Mouse (Mus musculus): Measurements from ENCODE around the gene Hoxc9. TPM values are rescaled to one million over a fixed set of nuclear protein-coding genes. Genes with fewer than 3 reads are reported as not detected.

Gene Hoxc9
- polyA plus RNA-seq (2014; fragmentation: Illumina TruSeq; extraction: RNeasy Lipid Tissue Mini Kit (QIAGEN cat#74804); ENCODE audit: low read depth, low replicate concordance): not detected

DNA sequence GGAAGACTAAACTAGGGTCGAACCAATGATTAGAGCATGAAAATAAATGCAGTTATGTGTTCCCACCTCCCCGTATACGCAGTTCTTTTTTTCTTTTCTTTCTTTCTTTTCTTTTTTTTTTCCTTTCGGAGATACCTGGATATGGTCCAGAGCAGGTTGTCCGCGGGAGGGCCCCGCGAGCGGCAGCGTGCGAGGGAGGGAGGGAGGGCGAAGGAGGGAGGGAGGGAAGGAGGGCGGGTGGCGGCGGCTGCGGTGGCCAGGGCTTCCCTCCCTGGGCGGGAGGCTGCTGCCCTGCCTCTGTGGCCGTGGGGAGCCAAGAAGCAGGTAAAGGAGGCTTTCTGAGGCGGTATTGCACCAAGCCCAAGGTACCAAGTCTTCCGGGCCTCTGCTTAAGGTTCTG is at the start of gene Hoxc9:
Hoxc9 (plus strand) TSS at position 269 of the 400 bp plus-strand sequence.

DNA sequence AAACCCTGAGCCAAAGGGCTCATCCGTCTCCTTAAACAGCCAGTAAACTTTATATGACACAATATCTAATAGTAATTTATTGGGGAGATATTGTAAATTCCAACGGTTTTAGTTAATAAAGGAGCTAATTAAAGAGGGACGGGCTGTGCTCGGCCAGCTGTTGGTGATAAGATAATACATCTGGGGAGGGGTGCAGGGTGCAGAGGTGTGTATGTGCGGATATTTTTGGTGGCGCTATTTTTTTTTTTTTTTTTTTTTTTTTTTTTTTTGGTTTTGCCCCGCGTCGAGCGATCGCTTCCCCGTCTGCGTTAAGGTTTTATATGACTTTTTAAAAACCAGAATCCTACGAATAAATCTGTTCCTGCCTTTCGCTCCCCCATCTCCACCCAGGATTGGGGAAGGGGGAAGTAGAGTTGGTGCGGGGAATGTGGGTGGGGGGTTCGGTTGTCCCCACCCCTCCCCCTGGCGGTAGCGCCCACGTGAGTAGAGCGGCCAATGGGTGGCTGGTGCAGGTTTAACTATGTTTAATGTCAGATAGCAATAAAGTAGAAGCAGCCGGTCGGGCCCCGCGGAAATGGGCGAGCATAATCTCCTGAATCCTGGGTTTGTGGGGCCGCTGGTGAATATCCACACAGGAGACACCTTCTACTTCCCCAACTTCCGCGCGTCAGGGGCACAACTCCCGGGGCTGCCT is 39.8 kb upstream of the Hoxc9 start, which contains the start of gene Hoxc12:
Hoxc12 (plus strand) TSS at position 479 of the 694 bp plus-strand sequence.

DNA sequence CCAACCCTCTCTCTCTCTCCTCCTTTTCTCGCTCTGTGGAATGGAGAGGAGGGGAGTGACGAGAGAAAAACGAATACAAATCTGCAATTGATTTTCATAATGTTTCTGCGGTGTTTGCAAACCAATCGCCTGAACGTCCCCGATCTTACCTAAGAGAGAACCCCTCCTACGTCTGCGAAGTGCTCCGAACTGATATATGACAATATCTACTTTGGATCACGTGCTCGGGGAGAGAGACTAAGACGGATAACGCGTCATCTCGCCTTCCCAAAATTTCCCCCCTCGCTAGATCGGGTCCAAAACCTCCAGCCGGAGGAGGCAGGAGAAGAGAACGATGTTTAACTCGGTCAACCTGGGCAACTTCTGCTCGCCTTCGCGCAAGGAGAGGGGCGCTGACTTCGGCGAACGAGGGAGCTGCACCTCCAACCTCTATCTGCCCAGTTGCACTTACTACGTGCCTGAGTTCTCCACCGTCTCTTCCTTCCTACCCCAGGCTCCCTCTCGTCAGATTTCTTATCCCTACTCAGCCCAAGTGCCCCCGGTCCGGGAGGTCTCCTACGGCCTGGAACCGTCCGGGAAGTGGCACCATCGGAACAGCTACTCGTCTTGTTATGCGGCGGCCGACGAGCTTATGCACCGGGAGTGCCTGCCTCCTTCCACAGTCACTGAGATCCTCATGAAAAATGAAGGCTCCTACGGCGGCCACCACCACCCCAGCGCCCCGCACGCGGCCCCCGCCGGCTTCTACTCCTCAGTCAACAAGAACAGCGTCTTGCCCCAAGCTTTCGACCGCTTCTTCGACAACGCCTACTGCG is 21.8 kb upstream of the Hoxc9 start, which contains the start of gene Hoxc11:
Hoxc11 (plus strand) TSS at position 236 of the 815 bp plus-strand sequence.

GRCm38 (mm10) chr15:102966776-102967311 is 9.4 kb upstream of the Hoxc9 start, which contains the start of gene Hoxc10:
Hoxc10 (plus strand) TSS chr15:102966796.

DNA sequence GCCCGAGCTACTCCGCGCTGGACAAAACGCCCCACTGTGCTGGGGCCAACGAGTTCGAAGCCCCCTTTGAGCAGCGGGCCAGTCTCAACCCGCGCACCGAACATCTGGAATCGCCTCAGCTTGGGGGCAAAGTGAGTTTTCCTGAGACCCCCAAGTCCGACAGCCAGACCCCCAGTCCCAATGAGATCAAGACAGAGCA is 9.0 kb upstream of the Hoxc9 start, which contains the start of gene Hoxc5:
Hoxc5 (plus strand) TSS at position 132 of the 199 bp plus-strand sequence.

DNA sequence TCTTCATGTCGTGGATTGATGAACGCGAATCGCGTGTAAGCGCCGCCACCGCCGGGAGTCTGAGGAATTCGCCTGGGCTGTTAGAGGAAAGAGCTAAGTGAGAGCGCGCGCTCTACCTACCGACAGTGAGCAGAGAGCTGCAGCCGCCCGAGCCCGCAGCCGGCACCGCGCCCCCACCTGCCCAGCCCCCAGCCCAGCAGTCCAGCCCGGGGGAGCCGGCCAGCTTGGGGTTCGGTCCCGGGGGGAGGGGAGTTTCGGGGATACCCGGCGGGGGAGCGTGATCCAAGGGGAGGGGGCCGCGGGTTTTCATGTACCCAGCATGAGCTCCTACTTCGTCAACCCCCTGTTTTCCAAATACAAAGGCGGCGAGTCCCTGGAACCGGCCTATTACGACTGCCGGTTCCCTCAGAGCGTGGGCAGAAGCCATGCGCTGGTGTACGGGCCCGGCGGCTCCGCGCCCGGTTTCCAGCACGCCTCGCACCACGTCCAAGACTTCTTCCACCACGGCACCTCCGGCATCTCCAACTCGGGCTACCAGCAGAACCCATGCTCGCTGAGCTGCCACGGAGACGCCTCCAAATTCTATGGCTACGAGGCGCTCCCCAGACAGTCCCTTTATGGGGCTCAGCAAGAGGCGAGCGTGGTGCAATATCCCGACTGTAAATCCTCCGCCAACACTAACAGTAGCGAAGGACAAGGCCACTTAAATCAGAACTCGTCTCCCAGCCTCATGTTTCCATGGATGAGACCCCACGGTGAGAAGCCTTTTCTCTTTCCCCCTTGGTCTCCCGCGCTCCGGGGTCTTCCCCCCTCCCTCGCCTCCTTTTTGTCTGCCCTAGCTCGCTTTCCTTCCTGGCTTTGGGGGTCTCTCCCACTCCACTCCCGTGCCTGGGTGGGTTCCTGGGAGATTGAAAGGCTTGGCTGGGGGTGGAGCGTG is 14.5 kb downstream of the Hoxc9 start, which contains the start of gene Hoxc8:
Hoxc8 (plus strand) TSS at position 147 of the 937 bp plus-strand sequence.

GRCm38 (mm10) chr15:102997939-102998355 is 21.7 kb downstream of the Hoxc9 start, which contains the start of gene Hoxc6:
Hoxc6 (plus strand) TSS chr15:102998257.

GRCm38 (mm10) chr15:103018636-103019035 is 42.4 kb downstream of the Hoxc9 start, which contains the start of gene Hoxc4:
Hoxc4 (plus strand) TSS chr15:103018934.

Other genes with a start within 250 kb of the Hoxc9 start
- not detected for gene Hoxc13, start 55.3 kb upstream of the Hoxc9 start, polyA plus RNA-seq (2014; fragmentation: Illumina TruSeq; extraction: RNeasy Lipid Tissue Mini Kit (QIAGEN cat#74804); ENCODE audit: low read depth, low replicate concordance)
- not detected for gene Hoxc12, start 39.7 kb upstream of the Hoxc9 start, polyA plus RNA-seq (2014; fragmentation: Illumina TruSeq; extraction: RNeasy Lipid Tissue Mini Kit (QIAGEN cat#74804); ENCODE audit: low read depth, low replicate concordance)
- gene Hoxc11, start 22.0 kb upstream of the Hoxc9 start, polyA plus RNA-seq (2014; fragmentation: Illumina TruSeq; extraction: RNeasy Lipid Tissue Mini Kit (QIAGEN cat#74804); ENCODE audit: low read depth, low replicate concordance): not detected
- not detected for gene Hoxc10, start 9.6 kb upstream of the Hoxc9 start, polyA plus RNA-seq (2014; fragmentation: Illumina TruSeq; extraction: RNeasy Lipid Tissue Mini Kit (QIAGEN cat#74804); ENCODE audit: low read depth, low replicate concordance)
- gene Hoxc5, start 9.0 kb upstream of the Hoxc9 start, polyA plus RNA-seq (2014; fragmentation: Illumina TruSeq; extraction: RNeasy Lipid Tissue Mini Kit (QIAGEN cat#74804); ENCODE audit: low read depth, low replicate concordance): not detected
- gene Hoxc8, start 14.2 kb downstream of the Hoxc9 start, polyA plus RNA-seq (2014; fragmentation: Illumina TruSeq; extraction: RNeasy Lipid Tissue Mini Kit (QIAGEN cat#74804); ENCODE audit: low read depth, low replicate concordance): not detected
- not detected for gene Hoxc6, start 21.8 kb downstream of the Hoxc9 start, polyA plus RNA-seq (2014; fragmentation: Illumina TruSeq; extraction: RNeasy Lipid Tissue Mini Kit (QIAGEN cat#74804); ENCODE audit: low read depth, low replicate concordance)
- gene Hoxc4, start 42.5 kb downstream of the Hoxc9 start, polyA plus RNA-seq (2014; fragmentation: Illumina TruSeq; extraction: RNeasy Lipid Tissue Mini Kit (QIAGEN cat#74804); ENCODE audit: low read depth, low replicate concordance): not detected
- 6.6 TPM for gene Smug1, start 190.7 kb downstream of the Hoxc9 start, polyA plus RNA-seq (2014; fragmentation: Illumina TruSeq; extraction: RNeasy Lipid Tissue Mini Kit (QIAGEN cat#74804); ENCODE audit: low read depth, low replicate concordance)